Mouse (Mus musculus) megakaryocyte, embryonic 14.5 days (primary cell): ENCODE results near the gene Slc29a4. TPM values are rescaled to one million over a fixed set of nuclear protein-coding genes. Genes with fewer than 3 reads are reported as not detected.

Experiments
- H3K27me3 ChIP-seq: replicated peaks from 2 replicates; pipeline ENCODE3; 2012; ENCODE audit warnings: inconsistent platforms
- H3K36me3 ChIP-seq: replicated peaks from 2 replicates; pipeline ENCODE3; 2012; ENCODE audit warnings: low read length, inconsistent platforms, mixed read lengths
- H3K4me1 ChIP-seq: 2 replicates; pipeline ENCODE4 v1.6.1; 2012; ENCODE audit warnings: inconsistent platforms
- H3K4me3 ChIP-seq: replicated peaks from 2 replicates; pipeline ENCODE3; 2012; ENCODE audit warnings: moderate library complexity, mild to moderate bottlenecking, inconsistent platforms
- H3K9me3 ChIP-seq: 2 replicates; pipeline ENCODE4 v1.6.1; 2012; ENCODE audit warnings: inconsistent platforms
- FLI1 ChIP-seq: IDR thresholded peaks from 2 replicates; pipeline ENCODE4 v1.6.1; 2012; ENCODE audit warnings: low read length, inconsistent platforms, mixed read lengths
- GATA1 ChIP-seq: IDR thresholded peaks from 3 replicates; pipeline ENCODE4 v1.6.1; 2012; ENCODE audit warnings: mixed read lengths, low read length, inconsistent platforms, borderline replicate concordance
- polyA plus RNA-seq: library from polyadenylated mRNA; stranded (reverse); fragments of >175 nt; gene quantifications from 2 replicates; pipeline ENCODE4 v1.2.3, GENCODE M21; 2012; ENCODE audit warnings: low replicate concordance; ENCODE audit not compliant: insufficient read depth

The Slc29a4 gene
- polyA plus RNA-seq, result 0.04 TPM in 1 of 2 replicates, not detected in the other

- H3K9me3 ChIP-seq, result no peaks in the 10 kb centered on the region
- H3K4me1 ChIP-seq, result no peaks in the 10 kb centered on the region
- TF ChIP-seq FLI1 (no peak), GATA1 (no peak)
- H3K4me3 ChIP-seq, result no peak within 1 kb of the TSS
- peaks cover 40% of the 10 kb centered on the region for H3K27me3 ChIP-seq
- H3K36me3 ChIP-seq, result no peaks in the 10 kb centered on the region
These were observed at the start of gene Slc29a4 for GRCm38 (mm10) chr5:142692248-142692647. Gene Slc29a4 (plus strand): TSS chr5:142692512.

- no peaks in the 10 kb centered on the region for H3K9me3 ChIP-seq
- no peak for TF ChIP-seq FLI1
- TF ChIP-seq GATA1, result no peak
- peaks cover 22% of the 10 kb centered on the region for H3K4me1 ChIP-seq
- no peaks in the 10 kb centered on the region for H3K27me3 ChIP-seq
- no peak overlapping the region for H3K4me3 ChIP-seq
- peaks cover 60% of the 10 kb centered on the region for H3K36me3 ChIP-seq
These were observed 44.1 kb upstream of the Slc29a4 start for GRCm38 (mm10) chr5:142648162-142648561.

- Histone ChIP-seq H3K27me3 (no peaks in the 10 kb centered on the region), H3K36me3 (peaks cover 59% of the 10 kb centered on the region), H3K4me3 (no peak overlapping the region), H3K9me3 (no peaks in the 10 kb centered on the region), H3K4me1 (peaks cover 22% of the 10 kb centered on the region)
- TF ChIP-seq GATA1, result no peak
- TF ChIP-seq FLI1, result no peak
These were observed 42.8 kb upstream of the Slc29a4 start for GRCm38 (mm10) chr5:142649460-142650050.

- peaks cover 22% of the 10 kb centered on the region for H3K4me1 ChIP-seq
- H3K4me3 ChIP-seq, result no peak overlapping the region
- no peak for TF ChIP-seq FLI1
- no peak for TF ChIP-seq GATA1
- peaks cover 60% of the 10 kb centered on the region for H3K36me3 ChIP-seq
- no peaks in the 10 kb centered on the region for H3K27me3 ChIP-seq
- no peaks in the 10 kb centered on the region for H3K9me3 ChIP-seq
These were observed 41.9 kb upstream of the Slc29a4 start for GRCm38 (mm10) chr5:142650390-142650789.

- Histone ChIP-seq H3K36me3 (peaks cover 64% of the 10 kb centered on the region), H3K4me1 (peaks cover 22% of the 10 kb centered on the region), H3K4me3 (no peak overlapping the region), H3K9me3 (no peaks in the 10 kb centered on the region), H3K27me3 (no peaks in the 10 kb centered on the region)
- no peak for TF ChIP-seq GATA1
- TF ChIP-seq FLI1, result no peak
These were observed 41.4 kb upstream of the Slc29a4 start for GRCm38 (mm10) chr5:142650794-142651497.

GRCm38 (mm10) chr5:142652266-142652665, 40.0 kb upstream of the Slc29a4 start:
- H3K4me1 ChIP-seq, result peaks cover 22% of the 10 kb centered on the region
- H3K36me3 ChIP-seq, result peaks cover 70% of the 10 kb centered on the region
- no peaks in the 10 kb centered on the region for H3K27me3 ChIP-seq
- H3K9me3 ChIP-seq, result no peaks in the 10 kb centered on the region
- TF ChIP-seq FLI1, result no peak
- TF ChIP-seq GATA1, result no peak
- H3K4me3 ChIP-seq, result no peak overlapping the region

GRCm38 (mm10) chr5:142660656-142661434, 31.5 kb upstream of the Slc29a4 start:
- peaks cover 100% of the 10 kb centered on the region for H3K36me3 ChIP-seq
- no peaks in the 10 kb centered on the region for H3K27me3 ChIP-seq
- no peaks in the 10 kb centered on the region for H3K4me1 ChIP-seq
- H3K9me3 ChIP-seq, result no peaks in the 10 kb centered on the region
- TF ChIP-seq FLI1 (no peak), GATA1 (no peak)
- H3K4me3 ChIP-seq, result no peak overlapping the region

GRCm38 (mm10) chr5:142667921-142668320, 24.4 kb upstream of the Slc29a4 start:
- Histone ChIP-seq H3K36me3 (peaks cover 84% of the 10 kb centered on the region), H3K27me3 (peaks cover under 1% of the 10 kb centered on the region), H3K9me3 (no peaks in the 10 kb centered on the region), H3K4me1 (peaks cover 19% of the 10 kb centered on the region), H3K4me3 (no peak overlapping the region)
- TF ChIP-seq GATA1 (no peak), FLI1 (no peak)

GRCm38 (mm10) chr5:142668556-142669263, 23.6 kb upstream of the Slc29a4 start:
- TF ChIP-seq FLI1 (no peak), GATA1 (no peak)
- Histone ChIP-seq H3K4me3 (no peak overlapping the region), H3K4me1 (peaks cover 19% of the 10 kb centered on the region), H3K9me3 (no peaks in the 10 kb centered on the region), H3K36me3 (peaks cover 76% of the 10 kb centered on the region), H3K27me3 (peaks cover 2% of the 10 kb centered on the region)
